Mouse (Mus musculus): Measurements from ENCODE around the gene Mapk12. TPM values are rescaled to one million over a fixed set of nuclear protein-coding genes. Genes with fewer than 3 reads are reported as not detected.

Mapk12 gene
- 4.8 and 5.1 TPM in 2 replicates for polyA plus RNA-seq (2014; fragmentation: Nextera tagmentation; extraction: Ambion mirVana)

DNA sequence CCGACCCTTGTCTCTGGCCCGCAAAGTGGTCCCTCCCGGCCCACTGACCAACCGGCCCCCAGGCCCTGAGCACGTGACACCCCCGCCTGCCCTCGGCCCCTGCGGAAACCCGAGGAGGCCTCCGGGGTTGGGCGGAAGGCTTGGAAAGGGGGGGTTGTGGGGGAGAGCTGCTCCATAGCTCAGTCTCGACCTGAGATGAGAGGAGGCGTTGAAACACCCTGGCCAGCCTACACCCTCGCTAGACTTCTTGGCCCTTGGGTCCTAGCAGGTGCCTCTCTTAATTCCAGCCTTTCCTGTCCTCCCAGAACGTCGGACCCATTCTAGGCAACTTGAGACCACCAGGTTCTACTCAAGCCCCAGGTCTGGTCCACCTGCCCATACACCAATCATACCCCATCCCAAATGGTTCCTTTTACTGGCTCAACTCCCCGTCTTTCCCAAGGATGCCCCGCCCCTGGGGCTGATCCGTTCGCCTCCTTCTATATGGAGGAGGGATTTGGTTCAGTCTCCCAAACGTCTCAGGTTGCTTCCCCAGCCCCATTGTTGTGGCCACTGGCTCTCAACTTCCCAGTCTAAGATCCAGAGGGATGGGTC is at the start of gene Mapk12:
TSS of gene Mapk12 (minus strand) at position 45 of the 594 bp plus-strand sequence.
- H3K27ac ChIP-seq (ENCODE audit: low read depth, low read length): no peak within 1 kb of the TSS
- H3K27me3 ChIP-seq (replicated peaks; ENCODE audit: control insufficient read depth, insufficient read depth, low read length): no peaks in the 10 kb centered on the region
- under 1% methylated on average over 21 of the region's 21 CpGs for WGBS
- DNase-seq (ENCODE audit: low spot score) (peak; percentile 36), ATAC-seq (peak; percentile 64)
- H3K4me3 ChIP-seq (ENCODE audit: low read depth, low read length): peak within 1 kb of the TSS; percentile 47
- H3K9ac ChIP-seq (ENCODE audit: low read length): peak within 1 kb of the TSS; percentile 73
- peaks cover 11% of the 10 kb centered on the region for H3K4me1 ChIP-seq (ENCODE audit: control insufficient read depth, insufficient read depth, low read length)
- no peaks in the 10 kb centered on the region for H3K9me3 ChIP-seq (replicated peaks; ENCODE audit: control insufficient read depth, low read length)
- H3K4me2 ChIP-seq (ENCODE audit: low read length): peak within 1 kb of the TSS; percentile 96
- peaks cover 30% of the 10 kb centered on the region for H3K36me3 ChIP-seq (ENCODE audit: control insufficient read depth, insufficient read depth, low read length)

DNA sequence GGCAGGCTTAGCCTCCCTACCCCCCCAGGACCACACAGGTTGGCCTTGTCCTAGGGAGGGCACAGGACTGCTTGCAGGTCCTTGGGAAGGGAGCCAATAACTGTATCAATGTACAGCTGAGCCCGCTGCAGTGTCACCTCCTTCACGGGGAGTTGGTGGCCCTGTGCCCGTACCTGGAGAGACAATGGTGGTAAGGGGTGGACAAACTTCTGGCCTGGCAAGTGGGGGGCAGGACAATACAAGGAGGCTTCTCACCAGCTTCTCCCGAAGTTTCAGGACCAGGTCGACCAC is 44.4 kb upstream of the Mapk12 start:
- H3K9ac ChIP-seq (ENCODE audit: low read length): no peak overlapping the region
- ATAC-seq (no peak), DNase-seq (ENCODE audit: low spot score) (no peak)
- H3K4me1 ChIP-seq (ENCODE audit: control insufficient read depth, insufficient read depth, low read length): peaks cover 27% of the 10 kb centered on the region
- WGBS: 68% methylated on average over 5 of the region's 5 CpGs
- H3K27me3 ChIP-seq (replicated peaks; ENCODE audit: control insufficient read depth, insufficient read depth, low read length): no peaks in the 10 kb centered on the region
- no peak overlapping the region for H3K4me2 ChIP-seq (ENCODE audit: low read length)
- no peaks in the 10 kb centered on the region for H3K9me3 ChIP-seq (replicated peaks; ENCODE audit: control insufficient read depth, low read length)
- peak overlapping the region; percentile 44; the same call in 1 of the 2 replicates for H3K27ac ChIP-seq (ENCODE audit: low read depth, low read length)
- no peak overlapping the region for H3K4me3 ChIP-seq (ENCODE audit: low read depth, low read length)
- peaks cover 44% of the 10 kb centered on the region for H3K36me3 ChIP-seq (ENCODE audit: control insufficient read depth, insufficient read depth, low read length)

GRCm38 (mm10) chr15:89184141-89184936 is 43.8 kb upstream of the Mapk12 start:
- WGBS: 27% methylated on average over 5 of the region's 5 CpGs
- DNase-seq (ENCODE audit: low spot score) (peak; percentile 35), ATAC-seq (no peak)
- Histone ChIP-seq H3K36me3 (ENCODE audit: control insufficient read depth, insufficient read depth, low read length) (peaks cover 39% of the 10 kb centered on the region), H3K9ac (ENCODE audit: low read length) (no peak overlapping the region; the same call in 1 of the 2 replicates), H3K4me1 (ENCODE audit: control insufficient read depth, insufficient read depth, low read length) (peaks cover 29% of the 10 kb centered on the region), H3K27ac (ENCODE audit: low read depth, low read length) (peak overlapping the region; percentile 44), H3K27me3 (replicated peaks; ENCODE audit: control insufficient read depth, insufficient read depth, low read length) (no peaks in the 10 kb centered on the region), H3K9me3 (replicated peaks; ENCODE audit: control insufficient read depth, low read length) (no peaks in the 10 kb centered on the region), H3K4me3 (ENCODE audit: low read depth, low read length) (no peak overlapping the region), H3K4me2 (ENCODE audit: low read length) (no peak overlapping the region)

DNA sequence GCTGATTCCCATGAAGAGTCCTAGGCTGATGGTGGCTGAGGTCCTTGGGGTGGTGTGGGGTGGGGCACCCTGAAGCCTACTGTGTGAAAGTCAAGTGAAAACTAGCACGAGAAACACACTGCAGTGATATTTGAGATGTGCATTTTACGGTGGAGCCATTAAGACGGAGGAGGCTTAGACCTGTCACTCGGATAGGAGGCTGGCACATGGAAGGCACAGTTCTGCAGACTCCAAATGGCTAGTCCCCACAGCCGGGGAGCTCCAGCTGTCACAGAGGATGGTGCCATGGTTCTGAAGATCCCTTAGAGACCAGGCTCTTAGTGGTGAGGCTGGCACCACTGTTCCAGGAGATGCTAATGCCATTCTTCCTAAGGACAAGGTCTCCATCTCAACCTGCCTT is 42.3 kb upstream of the Mapk12 start:
- Histone ChIP-seq H3K27me3 (replicated peaks; ENCODE audit: control insufficient read depth, insufficient read depth, low read length) (no peaks in the 10 kb centered on the region), H3K4me3 (ENCODE audit: low read depth, low read length) (no peak overlapping the region), H3K36me3 (ENCODE audit: control insufficient read depth, insufficient read depth, low read length) (peaks cover 26% of the 10 kb centered on the region), H3K4me1 (ENCODE audit: control insufficient read depth, insufficient read depth, low read length) (peaks cover 44% of the 10 kb centered on the region), H3K27ac (ENCODE audit: low read depth, low read length) (no peak overlapping the region; the same call in 1 of the 2 replicates), H3K9me3 (replicated peaks; ENCODE audit: control insufficient read depth, low read length) (no peaks in the 10 kb centered on the region), H3K4me2 (ENCODE audit: low read length) (no peak overlapping the region), H3K9ac (ENCODE audit: low read length) (no peak overlapping the region)
- WGBS: 68% methylated on average over 5 of the region's 5 CpGs
- ATAC-seq: no peak
- DNase-seq (ENCODE audit: low spot score): no peak

GRCm38 (mm10) chr15:89182328-89182741 is 41.8 kb upstream of the Mapk12 start:
- Histone ChIP-seq H3K27ac (ENCODE audit: low read depth, low read length) (no peak overlapping the region; the same call in 1 of the 2 replicates), H3K9ac (ENCODE audit: low read length) (no peak overlapping the region), H3K4me3 (ENCODE audit: low read depth, low read length) (no peak overlapping the region), H3K4me2 (ENCODE audit: low read length) (no peak overlapping the region), H3K9me3 (replicated peaks; ENCODE audit: control insufficient read depth, low read length) (no peaks in the 10 kb centered on the region), H3K4me1 (ENCODE audit: control insufficient read depth, insufficient read depth, low read length) (peaks cover 49% of the 10 kb centered on the region), H3K27me3 (replicated peaks; ENCODE audit: control insufficient read depth, insufficient read depth, low read length) (no peaks in the 10 kb centered on the region), H3K36me3 (ENCODE audit: control insufficient read depth, insufficient read depth, low read length) (peaks cover 24% of the 10 kb centered on the region)
- peak; percentile 42 for DNase-seq (ENCODE audit: low spot score)
- WGBS: 49% methylated on average over 6 of the region's 6 CpGs
- ATAC-seq: no peak

DNA sequence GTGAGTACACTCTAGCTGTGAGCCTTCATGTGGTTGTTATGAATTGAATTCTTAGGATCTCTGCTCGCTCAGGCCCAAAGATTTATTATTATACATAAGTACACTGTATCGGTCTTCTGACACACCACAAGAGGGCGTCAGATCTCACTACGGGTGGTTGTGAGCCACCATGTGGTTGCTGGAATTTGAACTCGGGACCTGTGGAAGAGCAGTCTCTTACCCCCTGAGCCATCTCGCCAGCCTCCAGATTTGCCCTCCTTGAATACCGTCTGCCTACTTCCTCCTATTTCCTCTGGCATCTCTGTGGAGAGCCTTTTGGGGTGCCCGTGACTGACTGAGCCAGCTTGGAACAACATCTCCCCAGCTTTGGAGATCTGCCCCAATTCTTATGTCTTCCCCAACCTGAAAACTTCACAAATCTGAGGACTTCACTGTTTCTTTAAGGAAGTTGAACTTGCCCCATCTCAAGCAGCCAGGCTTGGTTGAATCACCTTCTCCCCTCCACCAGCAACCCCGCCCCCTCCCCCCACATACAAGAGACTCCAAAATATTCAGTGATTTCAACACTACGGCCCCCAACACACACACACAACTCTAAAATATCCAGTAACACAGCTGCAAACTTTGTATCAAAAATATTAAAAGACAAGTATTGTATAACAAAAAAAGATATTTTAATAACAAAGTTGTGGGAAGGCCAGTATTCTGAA is 41.2 kb upstream of the Mapk12 start:
- Histone ChIP-seq H3K4me1 (ENCODE audit: control insufficient read depth, insufficient read depth, low read length) (peaks cover 55% of the 10 kb centered on the region), H3K4me3 (ENCODE audit: low read depth, low read length) (no peak overlapping the region; the same call in 1 of the 2 replicates), H3K27me3 (replicated peaks; ENCODE audit: control insufficient read depth, insufficient read depth, low read length) (no peaks in the 10 kb centered on the region), H3K27ac (ENCODE audit: low read depth, low read length) (no peak overlapping the region), H3K9ac (ENCODE audit: low read length) (no peak overlapping the region), H3K9me3 (replicated peaks; ENCODE audit: control insufficient read depth, low read length) (no peaks in the 10 kb centered on the region), H3K36me3 (ENCODE audit: control insufficient read depth, insufficient read depth, low read length) (peaks cover 18% of the 10 kb centered on the region), H3K4me2 (ENCODE audit: low read length) (peak overlapping the region; percentile 67)
- ATAC-seq: no peak
- WGBS: 80% methylated on average over 10 of the region's 10 CpGs
- DNase-seq (ENCODE audit: low spot score): no peak

DNA sequence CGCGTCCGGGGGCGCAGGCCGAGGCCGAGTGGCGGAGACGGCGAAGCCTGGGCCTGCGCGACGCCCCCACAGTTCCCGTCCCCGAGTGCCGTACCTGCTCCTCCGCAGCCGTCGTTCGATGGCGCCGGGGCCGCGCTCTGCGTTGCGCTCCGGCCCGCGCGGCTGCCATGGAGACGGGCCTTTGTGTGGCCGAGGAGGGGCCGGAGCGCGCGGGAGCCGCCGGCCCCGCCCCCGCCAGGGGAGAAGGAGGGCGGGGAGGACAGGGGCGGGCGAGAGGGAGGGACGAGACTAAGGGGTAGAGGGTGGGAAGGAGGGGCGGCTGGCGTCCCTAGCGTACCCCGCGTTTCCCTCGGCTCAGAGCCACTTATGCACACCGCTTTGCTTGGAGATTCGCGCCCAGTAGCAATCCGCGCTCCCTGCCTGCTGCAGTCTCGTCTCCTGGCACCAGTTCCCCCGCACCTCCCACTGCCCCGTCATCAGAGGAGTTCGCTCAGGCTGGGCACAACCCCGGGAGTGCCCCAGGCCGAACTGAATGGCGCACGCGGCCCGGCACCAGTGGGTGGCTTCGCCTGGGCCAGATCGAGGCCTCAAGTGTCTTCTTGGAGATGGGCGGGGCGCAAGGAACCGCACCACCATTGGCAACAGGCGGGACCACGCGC is 40.2 kb upstream of the Mapk12 start, which contains the start of gene Plxnb2:
TSS of gene Plxnb2 (minus strand) at position 218 of the 659 bp plus-strand sequence.
- H3K36me3 ChIP-seq (ENCODE audit: control insufficient read depth, insufficient read depth, low read length): peaks cover 11% of the 10 kb centered on the region
- no peaks in the 10 kb centered on the region for H3K27me3 ChIP-seq (replicated peaks; ENCODE audit: control insufficient read depth, insufficient read depth, low read length)
- no peaks in the 10 kb centered on the region for H3K9me3 ChIP-seq (replicated peaks; ENCODE audit: control insufficient read depth, low read length)
- H3K4me2 ChIP-seq (ENCODE audit: low read length): peak within 1 kb of the TSS; percentile 67
- under 1% methylated on average over 62 of the region's 72 CpGs for WGBS
- peaks cover 66% of the 10 kb centered on the region for H3K4me1 ChIP-seq (ENCODE audit: control insufficient read depth, insufficient read depth, low read length)
- ATAC-seq (peak; percentile 88), DNase-seq (ENCODE audit: low spot score) (peak; percentile 94)
- H3K4me3 ChIP-seq (ENCODE audit: low read depth, low read length): peak within 1 kb of the TSS; percentile 86
- H3K9ac ChIP-seq (ENCODE audit: low read length): peak within 1 kb of the TSS; percentile 98
- H3K27ac ChIP-seq (ENCODE audit: low read depth, low read length): peak within 1 kb of the TSS; percentile 95

- H3K36me3 ChIP-seq (ENCODE audit: control insufficient read depth, insufficient read depth, low read length): peaks cover 5% of the 10 kb centered on the region; the same call in 1 of the 2 replicates
- H3K9ac ChIP-seq (ENCODE audit: low read length): peak overlapping the region; percentile 98
- H3K4me3 ChIP-seq (ENCODE audit: low read depth, low read length): peak overlapping the region; percentile 86
- peak; percentile 16 for ATAC-seq
- peaks cover 69% of the 10 kb centered on the region for H3K4me1 ChIP-seq (ENCODE audit: control insufficient read depth, insufficient read depth, low read length)
- peak overlapping the region; percentile 95 for H3K27ac ChIP-seq (ENCODE audit: low read depth, low read length)
- H3K9me3 ChIP-seq (replicated peaks; ENCODE audit: control insufficient read depth, low read length): no peaks in the 10 kb centered on the region
- no peaks in the 10 kb centered on the region for H3K27me3 ChIP-seq (replicated peaks; ENCODE audit: control insufficient read depth, insufficient read depth, low read length)
- H3K4me2 ChIP-seq (ENCODE audit: low read length): peak overlapping the region; percentile 67
- under 1% methylated on average over 20 of the region's 26 CpGs for whole genome bisulfite sequencing
- no peak for DNase-seq (ENCODE audit: low spot score)
Observed at GRCm38 (mm10) chr15:89180081-89180541, 39.6 kb upstream of the Mapk12 start.
